Mouse (Mus musculus) limb, embryonic 13.5 days (tissue): ENCODE results near the gene Stoml2. TPM values are rescaled to one million over a fixed set of nuclear protein-coding genes. Genes with fewer than 3 reads are reported as not detected.

Source experiments
- ATAC-seq: fragments of 200-750 bp; cut with Nextera tagmentation; 2 replicates; pipeline ENCODE4 v1.8.0; 2017; ENCODE audit warnings: low read depth, moderate number of reproducible peaks, moderate TSS enrichment; ENCODE audit not compliant: low FRiP score
- H3K27ac ChIP-seq: fragments of 300-500 bp; sonication (generic); 2 replicates; pipeline ENCODE4 v1.5.1; 2015; ENCODE audit warnings: inconsistent platforms, mild to moderate bottlenecking, moderate library complexity
- H3K27me3 ChIP-seq: fragments of 300-500 bp; sonication (generic); 2 replicates; pipeline ENCODE4 v1.6.1; 2015; ENCODE audit warnings: mild to moderate bottlenecking, inconsistent platforms
- H3K36me3 ChIP-seq: fragments of 300-500 bp; sonication (generic); 2 replicates; pipeline ENCODE4 v1.6.1; 2015; ENCODE audit warnings: inconsistent platforms, mild to moderate bottlenecking, moderate library complexity
- H3K4me1 ChIP-seq: fragments of 300-500 bp; sonication (generic); 2 replicates; pipeline ENCODE4 v1.6.1; 2015; ENCODE audit warnings: inconsistent platforms
- H3K4me2 ChIP-seq: fragments of 300-500 bp; sonication (generic); replicated peaks from 2 replicates; pipeline ENCODE4 v1.6.1; 2015; ENCODE audit warnings: inconsistent platforms, mild to moderate bottlenecking, moderate library complexity
- H3K4me3 ChIP-seq: fragments of 300-500 bp; sonication (generic); 2 replicates; pipeline ENCODE4 v1.5.1; 2015; ENCODE audit warnings: moderate library complexity, mild to moderate bottlenecking, inconsistent platforms
- H3K9ac ChIP-seq: fragments of 300-500 bp; sonication (generic); 2 replicates; pipeline ENCODE4 v1.6.1; 2015; ENCODE audit warnings: mild to moderate bottlenecking, inconsistent platforms
- H3K9me3 ChIP-seq: fragments of 300-500 bp; sonication (generic); 2 replicates; pipeline ENCODE4 v1.6.1; 2016; ENCODE audit warnings: inconsistent platforms
- whole genome bisulfite sequencing: fragments of 180-500 bp; shearing (Covaris S2); methylation state at CpG from one replicate; pipeline ENCODE4 v1.1.7; 2015; 5-methylcytosine and 5-hydroxymethylcytosine counted together
- polyA plus RNA-seq: library from polyadenylated mRNA; unstranded; fragments of >200 nt; fragmentation: Nextera tagmentation; extraction: Ambion mirVana; gene quantifications from 2 replicates; pipeline ENCODE4 v1.2.1, GENCODE M21; 2015

Gene Stoml2
- polyA plus RNA-seq, 1 experiment from 2014 or later = 343 TPM

DNA sequence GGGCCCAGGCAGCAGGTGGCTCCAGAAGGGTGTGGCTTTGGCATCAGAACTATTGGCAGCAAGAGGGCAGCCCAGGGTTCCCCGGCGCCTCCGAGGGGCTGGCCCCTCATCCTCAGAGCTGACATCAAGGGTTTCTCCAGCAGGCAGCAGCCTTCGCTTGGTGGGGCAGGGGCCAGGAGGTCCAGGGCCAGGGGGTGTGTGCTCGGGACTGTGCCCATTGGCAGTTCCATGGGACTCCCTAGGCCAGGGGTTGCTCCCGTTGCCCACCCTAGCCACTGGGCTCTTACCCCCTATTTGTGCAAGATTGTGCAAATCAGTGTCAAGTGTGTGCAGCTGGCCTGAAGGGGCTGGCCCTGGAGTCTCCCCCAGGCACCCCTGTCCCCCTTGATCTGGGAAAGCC, 4.3 kb upstream of the Stoml2 start:
- Histone ChIP-seq H3K36me3 (peaks cover 43% of the 10 kb centered on the region), H3K9me3 (no peaks in the 10 kb centered on the region), H3K27me3 (no peaks in the 10 kb centered on the region), H3K27ac (no peak overlapping the region), H3K4me2 (no peak overlapping the region), H3K9ac (0 out of 2 replicates have a peak overlapping the region, but pooled peaks have one; percentile 25), H3K4me3 (no peak overlapping the region), H3K4me1 (peaks cover 30% of the 10 kb centered on the region)
- ATAC-seq = no peak
- WGBS = 84% methylated on average over 6 of the region's 6 CpGs

DNA sequence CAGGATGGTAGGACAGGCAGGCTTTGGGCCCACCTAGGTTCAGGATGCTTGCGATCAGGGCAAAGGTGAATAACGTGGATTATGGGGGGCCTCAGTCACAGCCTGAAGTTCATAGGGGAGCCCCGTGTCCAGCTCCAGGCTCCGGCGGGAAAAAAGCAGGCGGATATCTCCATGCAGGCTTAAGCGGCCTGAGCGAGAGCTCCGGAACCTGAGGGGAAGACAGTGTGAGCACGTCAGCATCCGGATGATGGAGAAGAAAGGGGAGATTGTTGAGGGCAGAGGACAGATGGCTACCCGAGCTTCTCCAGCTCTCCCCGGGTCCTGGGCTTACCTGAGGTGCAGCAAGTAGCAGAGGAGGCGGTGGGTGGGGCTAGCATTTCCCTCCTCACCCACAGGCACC, 2.0 kb upstream of the Stoml2 start:
- peaks cover 59% of the 10 kb centered on the region for H3K36me3 ChIP-seq
- H3K9me3 ChIP-seq = no peaks in the 10 kb centered on the region
- no peak overlapping the region for H3K4me2 ChIP-seq
- peaks cover 23% of the 10 kb centered on the region for H3K4me1 ChIP-seq
- H3K9ac ChIP-seq = no peak overlapping the region
- no peak overlapping the region for H3K27ac ChIP-seq
- WGBS = 84% methylated on average over 14 of the region's 14 CpGs
- ATAC-seq = no peak
- H3K4me3 ChIP-seq = no peak overlapping the region
- H3K27me3 ChIP-seq = no peaks in the 10 kb centered on the region

DNA sequence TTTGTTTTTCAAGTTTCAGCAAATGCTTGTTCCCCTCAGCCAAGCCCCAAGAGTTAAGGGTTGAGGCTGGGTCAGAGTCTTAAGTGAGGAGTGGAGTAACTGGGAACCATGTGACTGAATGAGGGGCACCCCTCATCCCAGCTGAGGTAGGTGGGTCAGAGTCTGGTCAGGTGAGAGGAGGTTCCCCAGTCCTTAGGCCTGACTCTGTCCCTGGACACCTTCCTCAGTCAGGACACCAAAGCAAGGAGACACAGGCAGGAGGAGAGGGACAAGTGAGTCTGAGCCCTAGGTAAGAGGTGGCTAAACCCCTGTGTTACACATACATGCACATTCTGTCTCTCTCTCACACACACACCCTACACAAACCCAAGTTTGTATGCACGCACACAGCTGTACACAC, 991 bp upstream of the Stoml2 start:
- H3K4me3 ChIP-seq = no peak overlapping the region
- WGBS = 100% methylated on average over 1 of the region's 1 CpGs
- H3K9me3 ChIP-seq = no peaks in the 10 kb centered on the region
- H3K36me3 ChIP-seq = peaks cover 69% of the 10 kb centered on the region
- ATAC-seq = no peak
- H3K27ac ChIP-seq = no peak overlapping the region
- no peak overlapping the region for H3K4me2 ChIP-seq
- H3K9ac ChIP-seq = no peak overlapping the region
- no peaks in the 10 kb centered on the region for H3K27me3 ChIP-seq
- H3K4me1 ChIP-seq = peaks cover 15% of the 10 kb centered on the region

DNA sequence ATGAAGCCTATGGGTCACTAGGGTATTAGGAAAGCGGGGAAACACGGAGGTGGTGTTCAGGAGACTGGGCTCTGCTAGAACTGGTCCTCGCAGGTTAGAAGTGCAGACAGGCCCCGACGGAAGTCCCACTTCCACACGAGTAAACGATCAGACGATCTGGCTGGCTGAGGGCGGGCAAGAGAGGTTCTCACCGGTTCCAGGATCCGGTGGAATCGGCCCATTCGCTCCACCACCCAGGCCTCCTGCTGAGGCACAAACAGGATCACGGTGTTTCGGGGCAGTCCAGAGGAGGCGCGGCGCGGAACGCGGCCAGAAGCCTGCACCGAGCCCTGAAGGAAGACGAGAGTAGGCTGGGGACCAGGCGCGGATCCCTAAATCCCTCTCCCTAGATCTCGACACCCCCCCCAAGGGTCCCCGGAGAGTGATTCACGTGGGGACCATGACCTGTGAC, 705 bp downstream of the Stoml2 start:
- Histone ChIP-seq H3K4me3 (peak overlapping the region; percentile 85), H3K9me3 (no peaks in the 10 kb centered on the region), H3K4me1 (peaks cover 15% of the 10 kb centered on the region), H3K4me2 (peak overlapping the region; percentile 77), H3K9ac (peak overlapping the region; percentile 94), H3K27ac (peak overlapping the region; percentile 87), H3K27me3 (no peaks in the 10 kb centered on the region), H3K36me3 (peaks cover 72% of the 10 kb centered on the region)
- ATAC-seq = peak; percentile 62
- WGBS = under 1% methylated on average over 28 of the region's 28 CpGs

DNA sequence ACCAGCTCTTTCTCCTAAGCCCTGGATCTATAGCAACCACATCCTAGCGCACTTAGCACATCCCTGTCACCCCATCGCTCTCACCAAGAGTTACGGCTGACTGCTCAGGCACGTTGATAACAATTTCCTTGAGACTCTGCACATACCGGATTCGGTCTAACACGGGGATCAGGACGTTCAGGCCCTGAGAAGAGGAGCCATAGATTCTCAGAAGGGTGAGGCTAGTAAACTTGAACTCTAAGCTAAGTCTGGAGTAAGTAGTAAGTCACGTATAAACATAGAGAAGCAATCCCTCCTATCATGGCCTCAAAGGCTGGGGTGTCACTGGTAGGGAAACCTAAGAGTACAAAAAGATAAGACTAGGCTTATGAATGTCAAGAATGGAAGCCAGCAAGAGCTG, 1.2 kb downstream of the Stoml2 start:
- H3K9ac ChIP-seq = peak overlapping the region; percentile 94
- H3K27me3 ChIP-seq = no peaks in the 10 kb centered on the region
- WGBS = 74% methylated on average over 9 of the region's 9 CpGs
- peaks cover 15% of the 10 kb centered on the region for H3K4me1 ChIP-seq
- peak overlapping the region; percentile 87; the same call in 1 of the 2 replicates for H3K27ac ChIP-seq
- ATAC-seq = no peak
- no peaks in the 10 kb centered on the region for H3K9me3 ChIP-seq
- peak overlapping the region; percentile 85 for H3K4me3 ChIP-seq
- H3K36me3 ChIP-seq = peaks cover 69% of the 10 kb centered on the region
- peak overlapping the region; percentile 77 for H3K4me2 ChIP-seq

DNA sequence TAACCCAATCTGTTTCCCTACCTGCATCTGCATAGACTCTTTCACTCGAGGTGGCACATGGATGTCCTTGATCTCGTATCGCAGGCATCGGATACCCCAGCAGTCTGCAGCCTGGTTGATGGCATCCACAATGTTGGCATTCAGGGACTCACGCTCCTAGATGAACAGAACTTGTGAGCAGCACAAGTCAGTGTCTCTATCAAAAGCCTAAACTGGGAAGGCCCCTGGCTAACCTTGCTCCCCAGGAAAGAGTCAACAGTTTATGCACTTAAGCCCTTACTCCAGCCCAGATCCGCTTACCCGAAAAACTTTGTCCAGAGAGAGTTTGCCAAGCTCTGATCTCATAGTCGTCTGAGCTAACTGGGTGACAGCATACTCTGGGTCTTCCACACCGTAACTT, 1.8 kb downstream of the Stoml2 start:
- Histone ChIP-seq H3K27ac (no peak overlapping the region), H3K9me3 (no peaks in the 10 kb centered on the region), H3K27me3 (no peaks in the 10 kb centered on the region), H3K4me3 (peak overlapping the region; percentile 85; the same call in 1 of the 2 replicates), H3K36me3 (peaks cover 64% of the 10 kb centered on the region), H3K9ac (peak overlapping the region; percentile 94; the same call in 1 of the 2 replicates), H3K4me1 (peaks cover 18% of the 10 kb centered on the region), H3K4me2 (peak overlapping the region; percentile 77)
- WGBS = 94% methylated on average over 9 of the region's 9 CpGs
- ATAC-seq = no peak

DNA sequence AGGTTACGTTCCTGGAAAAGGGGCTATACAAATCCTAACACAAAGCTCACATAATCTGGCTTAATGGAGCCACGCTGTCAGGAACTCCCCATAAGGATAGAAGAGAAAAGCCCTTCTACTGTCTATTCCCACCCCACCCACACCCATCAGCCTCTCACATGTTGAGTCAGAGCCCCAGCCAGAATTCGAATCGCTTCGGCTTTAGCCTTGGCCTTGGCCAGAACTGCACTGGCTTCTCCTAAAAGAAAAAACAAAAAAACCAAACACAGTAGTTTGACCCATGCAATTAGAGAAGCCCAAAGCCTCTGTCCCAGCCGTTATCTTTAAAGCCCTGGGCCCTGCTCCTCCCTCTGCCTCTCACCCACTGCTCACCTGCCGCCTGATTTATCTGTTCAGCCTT, 2.4 kb downstream of the Stoml2 start:
- Histone ChIP-seq H3K9me3 (no peaks in the 10 kb centered on the region), H3K36me3 (peaks cover 57% of the 10 kb centered on the region), H3K27ac (no peak overlapping the region), H3K4me2 (no peak overlapping the region), H3K4me1 (peaks cover 24% of the 10 kb centered on the region), H3K9ac (no peak overlapping the region), H3K27me3 (no peaks in the 10 kb centered on the region), H3K4me3 (no peak overlapping the region)
- ATAC-seq = no peak
- 92% methylated on average over 7 of the region's 7 CpGs for WGBS

DNA sequence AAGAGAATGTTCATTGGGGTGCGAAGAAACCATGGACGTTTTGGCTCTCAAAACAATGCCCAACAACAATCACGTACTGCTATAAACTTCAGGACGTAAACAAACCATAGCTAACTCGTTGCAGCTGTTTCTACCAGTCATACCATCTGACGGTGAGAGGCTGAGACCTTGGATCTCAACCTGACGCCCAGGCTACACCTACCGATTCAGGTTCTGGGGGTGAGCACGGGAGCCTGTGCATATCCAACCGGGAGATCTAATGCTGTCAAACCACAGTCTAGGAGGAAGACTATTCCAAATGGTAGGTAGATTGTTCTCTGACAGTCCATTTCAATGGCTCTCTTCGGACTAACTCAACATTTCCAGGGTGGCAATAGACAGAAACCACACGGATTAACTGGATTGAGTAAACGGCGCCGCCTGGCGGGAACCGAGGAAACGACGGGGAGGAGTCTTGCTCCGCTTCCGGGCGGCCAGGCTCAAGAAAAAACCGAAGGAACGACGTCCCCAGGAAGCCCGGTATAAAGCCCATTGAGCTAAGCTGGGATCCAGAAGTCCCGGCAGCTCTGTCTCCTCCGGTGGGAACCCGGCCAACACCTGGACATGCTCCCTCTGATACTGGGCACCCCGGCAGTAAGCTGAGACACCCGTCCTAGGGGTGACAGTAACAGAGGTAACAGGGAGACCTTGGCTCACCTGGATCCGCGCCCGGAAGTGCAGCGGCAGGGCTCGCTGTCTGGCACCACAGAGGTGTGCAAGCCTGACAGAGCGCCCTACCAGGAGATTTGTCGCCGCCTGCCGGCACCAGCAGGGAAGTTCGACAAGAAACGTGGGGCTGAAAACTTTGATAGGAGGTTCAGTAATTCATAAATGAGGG, 6.2 kb downstream of the Stoml2 start, which contains the start of gene Pigo:
Gene Pigo, minus strand, starts transcription at position 736 of the 877 bp plus-strand sequence.
- Histone ChIP-seq H3K4me2 (peak within 1 kb of the TSS; percentile 85), H3K27me3 (no peaks in the 10 kb centered on the region), H3K4me3 (peak within 1 kb of the TSS; percentile 59), H3K9ac (peak within 1 kb of the TSS; percentile 66), H3K9me3 (no peaks in the 10 kb centered on the region), H3K27ac (peak within 1 kb of the TSS; percentile 69; the same call in 1 of the 2 replicates), H3K4me1 (peaks cover 14% of the 10 kb centered on the region), H3K36me3 (peaks cover 78% of the 10 kb centered on the region)
- peak; percentile 92 for ATAC-seq
- 6% methylated on average over 42 of the region's 42 CpGs for WGBS

DNA sequence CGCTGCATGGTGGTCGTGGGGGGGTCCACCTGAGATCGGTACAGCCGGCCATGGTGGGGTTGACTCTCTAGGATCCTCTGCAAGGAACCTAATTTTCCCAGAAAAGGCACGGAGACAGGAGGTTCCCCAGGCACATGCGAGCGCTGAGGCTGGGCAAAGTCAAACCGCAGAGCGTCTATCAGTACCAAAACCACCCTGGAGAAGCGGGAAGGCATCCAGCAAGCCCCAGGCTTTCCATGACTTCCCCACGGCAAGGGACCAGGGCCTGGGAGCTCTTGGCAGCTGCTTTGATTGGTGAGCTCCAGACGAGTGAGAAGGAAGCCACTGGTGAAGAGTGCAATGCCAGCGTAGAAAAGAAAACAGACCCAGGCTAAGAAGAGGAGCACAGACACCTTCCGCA, 6.8 kb downstream of the Stoml2 start:
- WGBS = 83% methylated on average over 14 of the region's 14 CpGs

DNA sequence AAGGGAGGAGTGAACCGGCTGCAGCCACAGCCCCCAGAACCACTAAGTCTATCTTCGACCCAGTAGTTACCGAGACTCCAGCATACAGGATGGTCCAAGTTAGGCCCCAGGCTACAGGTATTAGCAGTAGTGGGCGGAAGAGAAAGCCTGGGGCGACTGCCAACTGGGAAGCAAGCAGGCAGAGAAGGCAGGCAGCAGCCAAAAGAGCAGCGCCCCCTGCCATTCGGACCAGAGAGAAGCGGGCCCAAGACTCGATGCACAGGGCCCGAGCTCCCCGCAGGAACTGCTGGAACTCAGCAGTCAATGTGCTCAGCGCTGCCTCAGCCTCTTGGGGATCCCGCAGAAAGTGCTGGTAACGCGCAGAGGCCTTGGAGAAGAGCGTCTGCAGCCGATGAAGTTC, 10.2 kb downstream of the Stoml2 start:
- no peak overlapping the region for H3K4me3 ChIP-seq
- H3K9me3 ChIP-seq = no peaks in the 10 kb centered on the region
- no peak for ATAC-seq
- no peak overlapping the region; the same call in 1 of the 2 replicates for H3K9ac ChIP-seq
- H3K4me2 ChIP-seq = no peak overlapping the region
- WGBS = 74% methylated on average over 17 of the region's 17 CpGs
- H3K4me1 ChIP-seq = peaks cover 9% of the 10 kb centered on the region; the same call in 1 of the 2 replicates
- H3K27me3 ChIP-seq = no peaks in the 10 kb centered on the region
- no peak overlapping the region for H3K27ac ChIP-seq
- H3K36me3 ChIP-seq = peaks cover 78% of the 10 kb centered on the region

More for the DNA sequence above, 6.8 kb downstream of the Stoml2 start:
- H3K9me3 ChIP-seq = no peaks in the 10 kb centered on the region
- ATAC-seq = no peak
- peak overlapping the region; percentile 69; the same call in 1 of the 2 replicates for H3K27ac ChIP-seq
- no peaks in the 10 kb centered on the region for H3K27me3 ChIP-seq
- peak overlapping the region; percentile 85 for H3K4me2 ChIP-seq
- peak overlapping the region; percentile 66 for H3K9ac ChIP-seq
- H3K4me3 ChIP-seq = peak overlapping the region; percentile 59
- peaks cover 9% of the 10 kb centered on the region; the same call in 1 of the 2 replicates for H3K4me1 ChIP-seq
- peaks cover 80% of the 10 kb centered on the region for H3K36me3 ChIP-seq

DNA sequence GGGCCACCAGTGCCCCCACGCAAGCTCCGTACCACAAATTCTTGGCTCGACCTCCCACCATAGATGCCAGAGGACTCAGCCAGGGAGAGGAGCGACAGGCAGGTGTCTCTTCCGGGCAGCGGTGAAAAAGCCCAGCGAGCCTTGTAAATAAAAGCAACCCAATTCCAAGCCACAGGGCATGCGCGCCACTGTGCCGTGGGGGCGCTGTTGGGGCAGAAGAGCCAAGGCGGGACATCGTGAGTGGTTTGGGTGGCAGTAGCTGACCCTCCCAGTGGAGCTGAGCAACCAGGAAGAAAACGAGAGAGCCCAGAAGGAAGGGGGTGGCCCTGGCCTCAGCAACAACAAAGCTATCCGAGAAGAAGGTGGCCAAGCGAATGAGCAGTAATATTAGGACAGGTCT, 10.6 kb downstream of the Stoml2 start:
- WGBS = 88% methylated on average over 16 of the region's 16 CpGs
- Histone ChIP-seq H3K4me3 (no peak overlapping the region), H3K9ac (no peak overlapping the region), H3K27ac (no peak overlapping the region), H3K36me3 (peaks cover 75% of the 10 kb centered on the region), H3K27me3 (no peaks in the 10 kb centered on the region), H3K9me3 (no peaks in the 10 kb centered on the region), H3K4me1 (peaks cover 9% of the 10 kb centered on the region; the same call in 1 of the 2 replicates), H3K4me2 (no peak overlapping the region)
- no peak for ATAC-seq

DNA sequence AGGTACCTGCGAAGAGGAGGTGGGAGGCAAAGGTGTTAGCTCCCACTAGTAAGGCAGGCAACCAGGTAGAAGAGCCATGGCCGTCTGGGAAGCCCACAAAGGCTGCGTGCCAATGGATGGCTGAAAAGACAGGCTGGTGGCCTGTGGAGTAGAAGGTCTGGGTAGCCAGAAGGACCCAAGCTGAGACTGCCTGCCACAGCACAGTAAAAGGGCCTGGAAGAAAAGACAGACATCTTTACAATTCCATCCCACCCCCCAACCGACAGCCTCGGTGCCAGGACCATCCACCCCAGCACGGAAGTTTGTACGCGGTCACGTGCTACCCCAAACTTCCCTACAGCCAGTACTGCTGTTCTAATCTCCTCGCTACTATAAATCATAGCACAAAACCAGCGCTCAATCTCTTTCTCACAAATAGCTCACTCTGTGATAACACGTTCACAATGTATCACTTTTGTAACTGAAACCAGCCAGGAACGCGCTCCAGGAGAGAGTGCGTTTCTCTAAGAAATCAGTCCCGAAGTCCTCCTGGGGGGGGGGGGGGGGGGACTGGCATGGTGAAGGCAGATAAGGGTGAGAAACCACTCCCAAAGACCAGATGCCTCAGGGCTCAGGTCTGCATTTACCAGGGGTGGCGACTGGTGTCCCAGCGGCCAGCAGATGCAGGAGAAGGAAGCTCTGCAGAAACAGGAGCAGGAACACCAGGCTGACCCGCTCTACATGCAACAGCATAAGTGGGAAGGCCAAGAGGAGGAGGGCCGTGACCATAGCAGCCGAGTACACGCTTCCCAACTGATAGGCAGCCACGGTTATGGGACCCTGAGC, 11.7 kb downstream of the Stoml2 start:
- Histone ChIP-seq H3K4me3 (no peak overlapping the region), H3K27me3 (no peaks in the 10 kb centered on the region), H3K9ac (no peak overlapping the region), H3K4me1 (peaks cover 7% of the 10 kb centered on the region; the same call in 1 of the 2 replicates), H3K4me2 (no peak overlapping the region), H3K27ac (no peak overlapping the region), H3K36me3 (peaks cover 75% of the 10 kb centered on the region), H3K9me3 (no peaks in the 10 kb centered on the region)
- no peak for ATAC-seq
- WGBS = 94% methylated on average over 23 of the region's 23 CpGs
